Mouse (Mus musculus) large intestine, adult 2 months (tissue): ENCODE results near the gene Pdcd7. TPM values are rescaled to one million over a fixed set of nuclear protein-coding genes. Genes with fewer than 3 reads are reported as not detected.

ENCODE experiments used
- DNase-seq: peaks from one replicate; pipeline ENCODE4 v3.0.0-alpha.2; 2012; ENCODE audit warnings: low read depth, low spot score
- WGBS: fragments of 180-500 bp; shearing (Covaris S2); methylation state at CpG from one replicate; pipeline ENCODE4 v1.1.7; 2018; 5-methylcytosine and 5-hydroxymethylcytosine counted together
- polyA plus RNA-seq: library from polyadenylated mRNA; depleted of rRNA; stranded (reverse); fragments of >200 nt; gene quantifications from 2 replicates; pipeline ENCODE4 v1.2.3, GENCODE M21; 2012; rRNA removed

Gene Pdcd7
- polyA plus RNA-seq, 1 experiment: 7.3 TPM

DNA sequence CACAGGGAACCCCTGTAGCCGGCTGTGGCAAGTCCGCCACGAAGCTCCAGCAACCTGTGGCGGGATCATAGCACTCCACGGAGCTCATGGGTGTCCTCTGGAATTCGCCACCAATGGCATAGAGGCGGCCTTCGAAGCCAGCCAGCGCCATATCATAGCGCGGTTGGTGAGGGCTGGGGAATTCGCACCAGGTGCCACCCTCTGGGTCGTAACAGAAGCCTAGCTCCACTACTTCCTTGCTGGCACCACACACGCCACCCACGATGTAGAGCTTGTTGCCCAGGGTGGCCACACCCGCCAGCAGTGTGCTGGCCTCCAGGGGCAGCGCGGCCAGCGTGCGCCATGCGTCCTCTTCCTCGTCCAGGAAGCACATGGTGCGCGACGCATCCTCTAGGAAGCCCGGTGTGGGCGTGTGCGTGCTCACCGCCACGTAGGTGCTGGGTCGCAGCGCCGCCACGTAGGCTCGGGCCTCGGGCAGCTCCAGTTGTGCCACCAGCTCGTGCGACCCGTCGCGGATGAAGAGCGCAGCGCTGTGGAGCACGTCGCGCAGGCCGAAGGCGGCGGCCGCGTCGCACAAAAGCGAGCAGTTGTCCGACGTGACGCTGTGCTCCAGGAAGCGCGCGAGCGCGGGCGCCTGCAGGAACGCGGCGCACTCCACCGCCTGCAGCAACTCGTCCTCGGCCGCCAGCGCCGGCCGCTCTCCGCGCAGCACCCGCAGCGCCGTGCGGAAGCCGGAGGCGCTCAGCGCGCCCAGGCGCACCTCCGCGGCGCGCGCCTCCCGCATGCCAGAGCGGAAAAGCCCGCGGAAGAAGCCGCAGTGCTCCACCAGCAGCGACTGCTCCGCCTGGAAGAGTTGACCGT, 45.1 kb downstream of the Pdcd7 start:
- 12% methylated on average over 93 of the region's 96 CpGs for WGBS
- peak; percentile 28 for DNase-seq

DNA sequence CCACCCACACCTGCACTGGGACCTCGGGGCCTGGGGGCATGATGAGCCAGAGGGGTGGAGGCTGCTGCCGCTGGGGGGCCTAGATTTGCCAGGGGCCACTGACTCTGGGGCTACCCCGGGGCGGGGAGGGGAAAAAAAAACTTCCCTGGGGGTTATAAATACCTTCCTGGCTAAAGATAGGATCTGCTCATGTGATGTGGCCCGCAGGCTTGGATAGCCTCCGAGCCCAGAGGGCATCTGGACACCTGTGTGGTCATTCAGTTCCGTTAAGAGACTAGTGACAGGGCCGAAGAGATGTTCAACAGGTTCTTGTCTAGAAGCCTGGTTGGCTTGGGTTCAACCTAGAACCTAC, 45.7 kb downstream of the Pdcd7 start, which contains the start of gene Kbtbd13:
Kbtbd13 (minus strand) TSS at position 40 of the 352 bp plus-strand sequence.
- WGBS: 31% methylated on average over 8 of the region's 8 CpGs
- DNase-seq: no peak

DNA sequence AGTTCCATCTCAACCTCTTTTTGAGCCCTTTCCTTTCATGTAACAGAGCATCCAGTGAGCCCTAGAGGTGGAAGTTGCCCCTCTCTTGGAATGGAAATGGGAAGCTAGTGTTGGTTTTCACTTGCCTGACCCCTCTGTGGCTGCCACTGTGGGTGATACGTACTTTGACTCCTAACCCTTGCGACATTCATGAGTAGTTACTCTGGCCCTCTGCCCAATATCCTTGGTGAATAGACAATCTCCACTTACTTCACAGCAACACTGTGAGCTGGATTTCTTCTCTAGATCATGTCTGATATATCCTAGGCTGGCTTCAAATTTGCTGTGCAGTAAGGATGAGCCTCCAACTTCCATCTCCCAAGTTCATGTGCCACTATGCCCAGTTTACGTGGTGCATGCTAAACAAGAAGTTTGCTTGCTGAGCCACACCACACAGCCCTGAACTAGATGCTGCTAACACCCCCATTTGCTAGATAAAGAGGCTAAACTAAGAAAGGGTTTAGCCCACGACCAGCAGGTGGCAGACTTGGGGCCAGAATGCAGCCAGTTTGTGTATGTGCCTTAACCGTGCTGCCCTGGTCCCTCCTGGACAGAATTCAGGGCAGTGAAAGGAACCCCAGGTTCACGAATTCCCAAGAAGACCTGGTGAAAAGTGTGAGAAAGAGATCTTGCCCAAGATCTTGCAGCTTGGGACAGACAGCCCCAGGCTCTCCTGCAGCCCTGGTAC, 46.9 kb downstream of the Pdcd7 start:
- DNase-seq: peak; percentile 51
- 17% methylated on average over 6 of the region's 6 CpGs for WGBS

DNA sequence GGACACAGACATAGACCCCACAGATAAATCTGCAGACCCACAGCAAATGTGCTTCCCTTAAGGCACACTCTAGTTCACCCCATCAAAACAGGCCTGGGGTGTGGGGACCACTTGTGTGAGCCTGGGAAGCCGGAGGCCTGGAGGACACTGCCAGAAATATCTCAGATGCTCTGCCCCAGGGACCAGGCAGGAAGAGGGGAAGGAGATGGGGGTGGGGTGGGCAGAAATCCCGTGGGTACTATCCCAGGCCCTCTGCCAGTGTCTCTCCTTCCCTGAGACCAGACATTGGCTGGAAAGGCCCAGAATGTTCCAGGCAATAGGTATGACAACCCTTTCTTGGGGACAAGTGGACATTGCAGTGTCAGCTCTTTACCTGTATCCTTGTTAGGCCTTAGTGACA, 47.7 kb downstream of the Pdcd7 start:
- WGBS: 53% methylated on average over 2 of the region's 2 CpGs
- DNase-seq: no peak

DNA sequence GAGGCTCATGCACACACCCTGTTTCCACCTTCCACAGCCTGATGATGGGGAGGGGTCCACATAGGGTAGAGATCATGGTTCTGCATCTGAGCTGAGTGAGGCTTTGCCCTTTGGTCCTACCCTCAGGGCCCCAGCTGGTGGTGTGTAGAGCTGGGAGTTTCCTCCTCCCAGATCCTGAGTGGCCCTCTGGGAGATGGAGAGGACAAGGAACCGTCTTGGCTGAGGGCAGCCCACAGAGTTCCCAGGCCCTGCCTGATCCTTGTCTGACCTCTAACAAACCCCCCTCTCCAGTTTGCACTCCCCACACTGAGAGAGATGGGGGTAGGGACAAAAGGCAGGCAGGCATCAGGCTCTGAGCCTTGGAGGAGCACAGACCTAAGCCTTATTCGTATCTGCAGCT, 48.5 kb downstream of the Pdcd7 start:
- no peak for DNase-seq
- WGBS: 50% methylated on average over 2 of the region's 2 CpGs

DNA sequence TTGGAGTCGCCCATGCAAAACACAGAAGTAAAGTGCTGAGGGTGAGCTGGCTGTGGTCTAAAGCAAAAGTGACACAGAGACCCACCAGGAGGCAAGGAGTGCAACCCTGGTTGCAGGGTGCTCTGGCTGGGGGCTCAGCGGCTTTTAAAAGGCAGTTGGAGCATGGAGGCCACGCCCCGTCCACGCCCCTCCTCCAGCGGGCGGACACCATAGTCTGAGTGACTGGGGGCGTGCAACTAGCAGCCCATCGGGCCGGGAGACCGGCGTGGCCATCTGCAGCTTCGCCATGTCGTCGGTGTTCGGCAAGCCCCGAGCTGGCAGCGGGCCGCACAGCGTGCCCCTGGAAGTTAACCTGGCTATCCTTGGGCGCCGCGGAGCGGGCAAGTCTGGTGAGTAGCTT, 52.4 kb downstream of the Pdcd7 start, which contains the start of gene Rasl12:
Rasl12 (plus strand) TSS at position 228 of the 400 bp plus-strand sequence.
- WGBS: 3% methylated on average over 24 of the region's 24 CpGs
- DNase-seq: no peak

DNA sequence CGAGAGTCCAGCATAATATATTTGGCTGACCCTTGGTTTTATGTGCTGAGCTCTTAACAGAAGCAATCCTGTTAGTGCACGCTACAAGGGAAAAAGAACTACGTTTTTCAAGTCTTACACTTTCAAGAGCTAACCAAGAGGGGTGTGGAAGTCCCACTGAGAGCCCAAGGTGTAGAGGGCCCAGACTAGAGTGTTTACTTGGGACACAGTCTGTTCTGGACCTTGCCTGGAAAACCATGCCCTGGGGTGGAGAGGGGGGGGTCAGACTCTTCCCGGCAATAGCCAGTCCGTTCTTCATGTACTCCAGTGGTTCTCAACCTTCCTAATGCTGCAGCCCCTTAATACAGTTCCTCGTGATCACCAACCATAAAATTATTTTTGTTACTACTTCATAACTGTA, 54.0 kb downstream of the Pdcd7 start:
- WGBS: 86% methylated on average over 6 of the region's 6 CpGs
- no peak for DNase-seq

DNA sequence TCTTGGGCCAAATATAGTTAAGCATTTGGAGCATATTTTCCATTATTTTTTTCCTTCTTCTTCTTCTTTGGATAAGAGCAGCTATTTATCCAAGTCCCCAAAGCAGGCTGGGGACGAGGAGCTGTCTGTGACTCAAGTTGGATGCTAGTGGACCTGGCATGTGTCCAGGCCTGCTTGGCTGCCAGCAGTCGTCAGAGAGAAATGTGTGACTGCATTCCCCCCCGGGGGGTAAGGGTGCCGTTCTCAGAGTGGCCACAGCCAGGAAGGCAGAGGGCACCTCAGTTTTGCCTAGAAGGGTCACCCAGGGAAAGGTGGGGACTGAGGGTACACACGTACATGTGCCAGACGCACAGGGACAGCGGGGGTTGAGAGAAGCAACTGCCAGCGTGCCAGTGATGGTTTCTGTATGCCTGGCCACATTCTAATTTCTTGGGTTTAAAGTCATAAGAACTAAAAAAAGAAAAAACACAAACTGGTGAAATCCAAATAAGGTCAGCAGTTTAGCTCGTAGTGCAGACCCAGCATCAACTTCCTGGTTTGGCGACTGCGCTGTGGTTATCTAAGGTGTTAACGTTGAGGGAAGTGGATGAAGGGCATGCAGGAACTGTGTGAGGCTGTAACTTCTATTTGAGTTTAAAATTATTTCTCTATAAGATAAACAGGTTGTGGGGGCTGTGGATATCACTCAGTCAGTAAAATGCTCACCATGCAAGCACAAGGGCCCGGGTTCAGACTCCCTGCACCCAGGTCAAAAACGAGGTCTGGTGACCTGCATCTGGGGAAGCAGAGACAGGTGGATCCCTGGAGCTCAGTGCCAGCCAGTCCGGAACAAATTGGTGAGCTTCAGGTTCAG, 58.7 kb downstream of the Pdcd7 start:
- DNase-seq: no peak
- 47% methylated on average over 15 of the region's 15 CpGs for WGBS

DNA sequence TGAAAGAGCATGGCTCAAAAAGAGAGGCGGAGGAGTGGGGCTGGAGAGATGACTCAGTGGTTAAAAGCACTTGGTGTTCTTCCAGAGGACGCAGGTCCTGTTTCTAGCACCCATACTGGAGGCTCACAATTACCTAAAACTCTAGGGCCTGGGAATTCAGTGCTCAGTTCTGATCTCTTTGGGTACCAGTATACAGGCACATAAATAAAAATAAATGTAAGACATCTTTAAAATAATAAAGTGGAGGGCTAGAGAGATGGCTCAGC, 59.2 kb downstream of the Pdcd7 start:
- 83% methylated on average over 2 of the region's 2 CpGs for WGBS
- DNase-seq: no peak

DNA sequence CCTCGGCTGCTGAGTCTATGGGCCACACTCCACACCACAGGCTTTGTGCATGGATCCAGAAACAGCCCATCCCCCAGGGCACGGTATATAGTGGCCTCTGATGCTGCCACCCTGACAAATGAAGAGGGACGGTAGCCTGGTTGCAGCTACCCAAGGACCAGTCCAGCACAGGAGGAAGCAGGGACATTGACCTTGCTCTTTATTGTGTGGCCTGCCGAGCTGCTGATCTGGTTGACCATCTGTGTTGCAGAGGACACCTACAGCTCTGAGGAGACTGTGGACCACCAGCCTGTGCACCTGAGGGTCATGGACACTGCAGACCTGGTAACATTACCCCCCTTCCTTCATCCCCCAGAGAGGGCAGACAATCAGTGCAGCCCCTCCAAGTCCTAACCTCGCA, 61.4 kb downstream of the Pdcd7 start:
- WGBS: 88% methylated on average over 5 of the region's 5 CpGs
- DNase-seq: no peak

DNA sequence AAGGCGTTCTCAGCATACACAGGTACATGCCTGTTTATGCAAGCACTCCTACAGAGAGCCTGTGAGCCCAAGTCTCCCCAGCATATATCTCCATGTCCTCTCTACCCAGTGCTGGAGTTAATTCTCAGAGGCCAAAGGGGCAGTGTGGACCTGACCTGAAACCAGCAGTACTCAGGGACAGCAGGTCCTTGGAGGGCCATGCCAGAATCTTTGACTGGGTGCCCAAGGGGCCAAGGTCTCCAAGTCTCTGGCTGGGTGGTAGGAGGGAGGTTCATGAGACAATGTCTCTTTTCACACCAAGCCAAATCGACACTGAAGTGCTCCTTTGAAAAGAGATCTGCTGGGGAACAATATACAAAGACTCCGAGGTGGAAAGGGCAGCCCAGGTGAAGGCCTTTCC, 62.0 kb downstream of the Pdcd7 start:
- no peak for DNase-seq
- 85% methylated on average over 3 of the region's 3 CpGs for WGBS

DNA sequence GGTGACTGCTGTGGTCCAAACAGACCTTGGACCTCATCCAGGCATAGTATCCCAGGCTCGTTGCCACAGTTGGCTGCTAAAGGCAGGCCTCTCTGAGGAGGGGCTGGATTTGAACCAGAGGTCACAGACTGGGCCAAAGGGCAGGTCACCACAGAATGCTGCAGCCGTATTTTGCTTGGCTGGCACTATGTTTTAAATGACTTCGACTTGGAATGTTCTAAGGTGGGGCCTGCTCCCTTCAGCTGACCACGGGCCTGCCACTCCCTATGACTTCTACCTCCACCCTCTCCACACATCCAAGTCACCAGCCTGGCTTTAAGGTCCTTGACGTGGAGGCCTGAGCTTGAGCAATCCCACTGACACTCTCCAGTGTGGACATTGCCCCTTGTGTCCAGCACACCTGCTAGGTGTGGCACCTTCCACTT, 63.0 kb downstream of the Pdcd7 start:
- WGBS: 34% methylated on average over 5 of the region's 5 CpGs
- peak; percentile 59 for DNase-seq

Other genes starting within 250 kb of the Pdcd7 start
- gene Igdcc4, start 244.6 kb upstream of the Pdcd7 start, polyA plus RNA-seq: 1.5 and 1.9 TPM in 2 replicates
- gene Igdcc3, start 204.9 kb upstream of the Pdcd7 start, polyA plus RNA-seq: not detected in 2 replicates
- 7.6 and 10.4 TPM in 2 replicates for gene Parp16, start 150.8 kb upstream of the Pdcd7 start, polyA plus RNA-seq
- gene Cilp, start 80.9 kb upstream of the Pdcd7 start, polyA plus RNA-seq: 5.1 and 5.5 TPM in 2 replicates
- 6.4 and 8.5 TPM in 2 replicates for gene Clpx, start 51.8 kb upstream of the Pdcd7 start, polyA plus RNA-seq
- 0.16 and 0.26 TPM in 2 replicates for gene Ubap1l, start 14.9 kb downstream of the Pdcd7 start, polyA plus RNA-seq
- gene Kbtbd13, start 45.5 kb downstream of the Pdcd7 start, polyA plus RNA-seq: 0.91 and 1.2 TPM in 2 replicates
- 1.8 and 2.1 TPM in 2 replicates for gene Rasl12, start 52.4 kb downstream of the Pdcd7 start, polyA plus RNA-seq
- 67.2 and 87.4 TPM in 2 replicates for gene Slc51b, start 76.9 kb downstream of the Pdcd7 start, polyA plus RNA-seq
- 13.6 and 17.6 TPM in 2 replicates for gene Mtfmt, start 89.7 kb downstream of the Pdcd7 start, polyA plus RNA-seq
- 13.5 and 15.4 TPM in 2 replicates for gene Spg21, start 114.8 kb downstream of the Pdcd7 start, polyA plus RNA-seq
- 0.06 TPM in 1 of 2 replicates, not detected in the other for gene Ankdd1a, start 174.1 kb downstream of the Pdcd7 start, polyA plus RNA-seq
- 11.6 and 13.0 TPM in 2 replicates for gene Plekho2, start 233.9 kb downstream of the Pdcd7 start, polyA plus RNA-seq
- 4.6 and 5.5 TPM in 2 replicates for gene Pif1, start 241.1 kb downstream of the Pdcd7 start, polyA plus RNA-seq